Mouse (Mus musculus): Measurements from ENCODE around the gene Cyp4x1. TPM values are rescaled to one million over a fixed set of nuclear protein-coding genes. Genes with fewer than 3 reads are reported as not detected.

Cyp4x1 gene
- polyA plus RNA-seq, 1 experiment from 2014 or later = 10.2 TPM

- DNase-seq (ENCODE audit: low spot score) (peak; percentile 41), ATAC-seq (ENCODE audit: low FRiP score) (peak; percentile 88)
- WGBS = 2% methylated on average over 40 of the region's 58 CpGs
- no peaks in the 10 kb centered on the region for H3K9me3 ChIP-seq (ENCODE audit: control insufficient read depth, low read length)
- H3K4me3 ChIP-seq (replicated peaks; ENCODE audit: low read length) = peak overlapping the region; percentile 46
- H3K27me3 ChIP-seq (ENCODE audit: control insufficient read depth, insufficient read depth, low read length) = peaks cover 88% of the 10 kb centered on the region
- H3K27ac ChIP-seq = no peak overlapping the region
- H3K9ac ChIP-seq = peak overlapping the region; percentile 53
- peak overlapping the region; percentile 89 for H3K4me2 ChIP-seq (replicated peaks)
- no peaks in the 10 kb centered on the region for H3K36me3 ChIP-seq (replicated peaks; ENCODE audit: control insufficient read depth, insufficient read depth)
- peaks cover 12% of the 10 kb centered on the region for H3K4me1 ChIP-seq (replicated peaks; ENCODE audit: control insufficient read depth, insufficient read depth, low read length)
Measured at GRCm38 (mm10) chr4:115062875-115063517, 71.1 kb downstream of the Cyp4x1 start.

GRCm38 (mm10) chr4:115062540-115062874 lies 71.6 kb downstream of the Cyp4x1 start:
- Histone ChIP-seq H3K4me3 (replicated peaks; ENCODE audit: low read length) (peak overlapping the region; percentile 46), H3K4me2 (replicated peaks) (peak overlapping the region; percentile 89), H3K4me1 (replicated peaks; ENCODE audit: control insufficient read depth, insufficient read depth, low read length) (peaks cover 12% of the 10 kb centered on the region), H3K9me3 (ENCODE audit: control insufficient read depth, low read length) (no peaks in the 10 kb centered on the region), H3K36me3 (replicated peaks; ENCODE audit: control insufficient read depth, insufficient read depth) (no peaks in the 10 kb centered on the region), H3K27ac (no peak overlapping the region), H3K9ac (peak overlapping the region; percentile 53), H3K27me3 (ENCODE audit: control insufficient read depth, insufficient read depth, low read length) (peaks cover 89% of the 10 kb centered on the region)
- under 1% methylated on average over 9 of the region's 9 CpGs for WGBS
- no peak for DNase-seq (ENCODE audit: low spot score)
- no peak for ATAC-seq (ENCODE audit: low FRiP score)

GRCm38 (mm10) chr4:115060753-115061152 lies 73.3 kb downstream of the Cyp4x1 start:
- DNase-seq (ENCODE audit: low spot score) (no peak), ATAC-seq (ENCODE audit: low FRiP score) (no peak)
- Histone ChIP-seq H3K27ac (peak overlapping the region; percentile 38; the same call in 1 of the 2 replicates), H3K27me3 (ENCODE audit: control insufficient read depth, insufficient read depth, low read length) (peaks cover 87% of the 10 kb centered on the region), H3K36me3 (replicated peaks; ENCODE audit: control insufficient read depth, insufficient read depth) (no peaks in the 10 kb centered on the region), H3K4me2 (replicated peaks) (peak overlapping the region; percentile 17), H3K4me3 (replicated peaks; ENCODE audit: low read length) (peak overlapping the region; percentile 33), H3K9me3 (ENCODE audit: control insufficient read depth, low read length) (no peaks in the 10 kb centered on the region), H3K4me1 (replicated peaks; ENCODE audit: control insufficient read depth, insufficient read depth, low read length) (peaks cover 12% of the 10 kb centered on the region), H3K9ac (no peak overlapping the region)
- 14% methylated on average over 3 of the region's 3 CpGs for WGBS

- Histone ChIP-seq H3K4me2 (replicated peaks) (peak overlapping the region; percentile 17), H3K9ac (peak overlapping the region; percentile 0; the same call in 1 of the 2 replicates), H3K4me1 (replicated peaks; ENCODE audit: control insufficient read depth, insufficient read depth, low read length) (peaks cover 12% of the 10 kb centered on the region), H3K27ac (peak overlapping the region; percentile 38), H3K4me3 (replicated peaks; ENCODE audit: low read length) (peak overlapping the region; percentile 33), H3K36me3 (replicated peaks; ENCODE audit: control insufficient read depth, insufficient read depth) (no peaks in the 10 kb centered on the region), H3K9me3 (ENCODE audit: control insufficient read depth, low read length) (no peaks in the 10 kb centered on the region), H3K27me3 (ENCODE audit: control insufficient read depth, insufficient read depth, low read length) (peaks cover 87% of the 10 kb centered on the region)
- no peak for DNase-seq (ENCODE audit: low spot score)
- no peak for ATAC-seq (ENCODE audit: low FRiP score)
- WGBS = 4% methylated on average over 12 of the region's 12 CpGs
Measured at GRCm38 (mm10) chr4:115059871-115060270, 74.2 kb downstream of the Cyp4x1 start.

- no peak for ATAC-seq (ENCODE audit: low FRiP score)
- Histone ChIP-seq H3K36me3 (replicated peaks; ENCODE audit: control insufficient read depth, insufficient read depth) (no peaks in the 10 kb centered on the region), H3K9ac (peak overlapping the region; percentile 58), H3K27ac (peak overlapping the region; percentile 84), H3K4me2 (replicated peaks) (peak overlapping the region; percentile 40), H3K27me3 (ENCODE audit: control insufficient read depth, insufficient read depth, low read length) (peaks cover 87% of the 10 kb centered on the region), H3K4me1 (replicated peaks; ENCODE audit: control insufficient read depth, insufficient read depth, low read length) (peaks cover 12% of the 10 kb centered on the region), H3K4me3 (replicated peaks; ENCODE audit: low read length) (peak overlapping the region; percentile 33), H3K9me3 (ENCODE audit: control insufficient read depth, low read length) (no peaks in the 10 kb centered on the region)
- 1% methylated on average over 23 of the region's 23 CpGs for WGBS
- no peak for DNase-seq (ENCODE audit: low spot score)
Measured at GRCm38 (mm10) chr4:115058871-115059590, 75.0 kb downstream of the Cyp4x1 start.

- Histone ChIP-seq H3K36me3 (replicated peaks; ENCODE audit: control insufficient read depth, insufficient read depth) (no peaks in the 10 kb centered on the region), H3K4me2 (replicated peaks) (peak overlapping the region; percentile 40), H3K4me1 (replicated peaks; ENCODE audit: control insufficient read depth, insufficient read depth, low read length) (peaks cover 5% of the 10 kb centered on the region; the same call in 1 of the 2 replicates), H3K9ac (peak overlapping the region; percentile 58), H3K27ac (peak overlapping the region; percentile 84), H3K9me3 (ENCODE audit: control insufficient read depth, low read length) (no peaks in the 10 kb centered on the region), H3K4me3 (replicated peaks; ENCODE audit: low read length) (peak overlapping the region; percentile 33), H3K27me3 (ENCODE audit: control insufficient read depth, insufficient read depth, low read length) (peaks cover 89% of the 10 kb centered on the region)
- no peak for ATAC-seq (ENCODE audit: low FRiP score)
- WGBS = 1% methylated on average over 20 of the region's 20 CpGs
- peak; percentile 46 for DNase-seq (ENCODE audit: low spot score)
Measured at GRCm38 (mm10) chr4:115058317-115058761, 75.7 kb downstream of the Cyp4x1 start.

GRCm38 (mm10) chr4:115057674-115058316 lies 76.3 kb downstream of the Cyp4x1 start:
- Histone ChIP-seq H3K4me3 (replicated peaks; ENCODE audit: low read length) (peak overlapping the region; percentile 33), H3K4me2 (replicated peaks) (peak overlapping the region; percentile 40), H3K27ac (peak overlapping the region; percentile 84), H3K9ac (peak overlapping the region; percentile 58), H3K4me1 (replicated peaks; ENCODE audit: control insufficient read depth, insufficient read depth, low read length) (peaks cover 1% of the 10 kb centered on the region; the same call in 1 of the 2 replicates), H3K27me3 (ENCODE audit: control insufficient read depth, insufficient read depth, low read length) (peaks cover 90% of the 10 kb centered on the region), H3K9me3 (ENCODE audit: control insufficient read depth, low read length) (no peaks in the 10 kb centered on the region), H3K36me3 (replicated peaks; ENCODE audit: control insufficient read depth, insufficient read depth) (no peaks in the 10 kb centered on the region)
- no peak for DNase-seq (ENCODE audit: low spot score)
- ATAC-seq (ENCODE audit: low FRiP score) = peak; percentile 16; the same call in 1 of the 2 replicates
- under 1% methylated on average over 33 of the region's 33 CpGs for WGBS

- Histone ChIP-seq H3K36me3 (replicated peaks; ENCODE audit: control insufficient read depth, insufficient read depth) (no peaks in the 10 kb centered on the region), H3K9ac (peak overlapping the region; percentile 58), H3K4me2 (replicated peaks) (peak overlapping the region; percentile 40), H3K27ac (peak overlapping the region; percentile 84), H3K4me1 (replicated peaks; ENCODE audit: control insufficient read depth, insufficient read depth, low read length) (no peaks in the 10 kb centered on the region), H3K27me3 (ENCODE audit: control insufficient read depth, insufficient read depth, low read length) (peaks cover 90% of the 10 kb centered on the region), H3K4me3 (replicated peaks; ENCODE audit: low read length) (peak overlapping the region; percentile 33), H3K9me3 (ENCODE audit: control insufficient read depth, low read length) (no peaks in the 10 kb centered on the region)
- DNase-seq (ENCODE audit: low spot score) (peak; percentile 64), ATAC-seq (ENCODE audit: low FRiP score) (peak; percentile 70; the same call in 1 of the 2 replicates)
- under 1% methylated on average over 48 of the region's 48 CpGs for WGBS
Measured at GRCm38 (mm10) chr4:115056921-115057673, 77.0 kb downstream of the Cyp4x1 start.
